Comparison of ENCODE assay signal across 11 mouse cellular contexts in the genomic region with DNA sequence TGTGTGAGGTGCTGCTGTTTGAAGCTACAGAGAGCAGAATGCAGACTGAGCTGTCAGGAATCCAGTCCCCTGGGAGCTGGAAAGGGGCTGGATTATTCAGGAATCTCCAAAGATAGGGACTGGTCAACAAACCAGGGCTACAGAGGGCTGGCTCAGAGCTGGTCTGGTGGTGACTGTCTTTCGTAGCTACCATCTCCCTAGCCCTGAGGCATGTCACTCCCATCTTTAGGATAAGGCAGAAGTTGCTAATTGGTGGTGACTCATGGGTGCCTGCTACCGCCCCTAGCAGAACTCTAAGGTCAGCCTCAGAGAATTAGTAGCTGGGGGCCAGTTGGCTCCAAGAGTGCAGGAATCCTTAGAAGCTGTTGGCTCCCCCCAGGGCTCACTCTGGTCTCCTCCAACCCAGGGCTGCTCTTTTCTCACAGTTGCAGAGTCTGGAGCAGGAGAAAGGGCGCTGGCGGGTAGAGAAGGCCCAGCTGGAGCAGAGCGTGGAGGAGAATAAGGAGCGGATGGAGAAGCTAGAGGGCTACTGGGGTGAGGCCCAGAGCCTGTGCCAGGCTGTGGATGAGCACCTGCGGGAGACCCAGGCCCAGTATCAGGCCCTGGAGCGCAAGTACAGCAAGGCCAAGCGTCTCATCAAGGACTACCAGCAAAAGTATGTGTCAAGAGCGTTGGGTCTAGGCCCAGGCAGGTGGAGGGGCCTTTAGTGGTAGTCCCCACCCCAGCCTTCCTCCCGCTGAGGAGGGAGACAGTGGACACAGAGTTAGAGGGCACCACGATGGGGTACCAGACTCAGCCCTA. TPM values are rescaled to one million over a fixed set of nuclear protein-coding genes. Genes with fewer than 3 reads are reported as not detected.
DNase-seq lines count a peak whose midpoint lies in the region; ATAC-seq and TF ChIP-seq lines count a peak whose summit lies in the region.
"Had no signal": no experiment of that assay in that cellular context is flagged by ENCODE, and none has a peak within 500 bp of the region (broad histone marks: within the 10 kb centered on the region; RNA-seq: fewer than 3 reads in every experiment).

No protein-coding gene starts in this region.

- DNase-seq in heart, adult 2 months: peak in 1 of 2 experiments; percentile 36
- DNase-seq in heart, postnatal 25 days (ENCODE audit: low spot score): no peak
- peak; percentile 16 for DNase-seq in right cerebral cortex, postnatal 14 days
- no peak for DNase-seq in right cerebral cortex, postnatal 25 days
- no peak for DNase-seq in hindbrain, postnatal 0 days (ENCODE audit: low spot score)
- DNase-seq in thymus, postnatal 4 days: no peak
- DNase-seq in left cerebral cortex, postnatal 36 days (ENCODE audit: low spot score in 2 of 2): no peak
- no peak for DNase-seq in thymus, postnatal 14 days

- H3K27me3 ChIP-seq in heart, adult 2 months (ENCODE audit: control insufficient read depth, insufficient read depth, low read length): no peaks in the 10 kb centered on the region
- H3K27me3 ChIP-seq in hindbrain, postnatal 0 days (ENCODE audit: insufficient read depth, low read length): no peaks in the 10 kb centered on the region

- peaks cover 2% of the 10 kb centered on the region; the same call in 1 of the 2 replicates for H3K36me3 ChIP-seq in heart, adult 2 months (ENCODE audit: control insufficient read depth, insufficient read depth, low read length)
- H3K36me3 ChIP-seq in hindbrain, postnatal 0 days (ENCODE audit: insufficient read depth, low read length): peaks cover 54% of the 10 kb centered on the region

- no peak for ATAC-seq in hindbrain, postnatal 0 days

- intact Hi-C loops in heart, adult 2 months (cut with DNase I): no loop called here
- intact Hi-C loops in heart, postnatal 25 days (cut with DNase I): no loop called here
- intact Hi-C loops in left cerebral cortex, postnatal 36 days (cut with DNase I): loop anchor here (5.0 kb wide), 1 partner anchor 33 kb away; no protein-coding TSS in a partner anchor

- no peaks in the 10 kb centered on the region for H3K9me3 ChIP-seq in hindbrain, postnatal 0 days (ENCODE audit: low read length)

- no peak for TF ChIP-seq EP300 in heart, adult 2 months (IDR thresholded peaks at IDR 0.05; ENCODE audit: insufficient read depth, low read depth, low read length)

- H3K4me1 ChIP-seq in heart, adult 2 months (ENCODE audit: control insufficient read depth, insufficient read depth, low read length): peaks cover 12% of the 10 kb centered on the region
- peaks cover 26% of the 10 kb centered on the region for H3K4me1 ChIP-seq in hindbrain, postnatal 0 days (ENCODE audit: insufficient read depth, low read length)

- no peak overlapping the region for H3K4me3 ChIP-seq in heart, adult 2 months
- no peak overlapping the region for H3K4me3 ChIP-seq in hindbrain, postnatal 0 days (ENCODE audit: low read length)

- TF ChIP-seq CTCF in heart, adult 2 months (IDR thresholded peaks at IDR 0.05): no peak
- TF ChIP-seq CTCF in hindbrain, postnatal 0 days (IDR thresholded peaks at IDR 0.05; ENCODE audit: low read depth): no peak

- H3K27ac ChIP-seq in heart, adult 2 months: peak overlapping the region; percentile 20; the same call in 1 of the 2 replicates
- peak overlapping the region; percentile 4; the same call in 1 of the 2 replicates for H3K27ac ChIP-seq in hindbrain, postnatal 0 days

- H3K4me2 ChIP-seq in hindbrain, postnatal 0 days (ENCODE audit: low read depth, low read length): no peak overlapping the region

- H3K79me2 ChIP-seq in heart, adult 2 months (replicated peaks; ENCODE audit: control insufficient read depth, insufficient read depth, low read length): no peaks in the 10 kb centered on the region

- H3K9ac ChIP-seq in heart, adult 2 months (ENCODE audit: low read depth, low read length): no peak overlapping the region
- H3K9ac ChIP-seq in hindbrain, postnatal 0 days (replicated peaks; ENCODE audit: low read length): no peak overlapping the region

- TF ChIP-seq POLR2A in heart, adult 2 months (IDR thresholded peaks at IDR 0.05; ENCODE audit: insufficient read depth, low read depth, low read length): no peak

- whole genome bisulfite sequencing in heart, adult 2 months: 74% methylated on average over 12 of the region's 12 CpGs
- WGBS in hindbrain, postnatal 0 days: 81% methylated on average over 12 of the region's 12 CpGs

RNA-seq across cellular contexts. Expression of a gene that starts 5.3 kb away (rescaled TPM):
- total RNA-seq in heart, adult 2 months (2021): 1 to 10 TPM; 1.2 to 1.7 TPM
- 0.82 and 1.9 TPM in 2 replicates for polyA plus RNA-seq in heart, adult 2 months (2012; rRNA removed)
- total RNA-seq in heart, postnatal 25 days (2021): 1 to 10 TPM; 1.2 to 1.5 TPM
- total RNA-seq in hindbrain, postnatal 0 days (2014; rRNA removed): 216 and 223 TPM in 2 replicates
- polyA plus RNA-seq in hindbrain, postnatal 0 days (2015; fragmentation: Nextera tagmentation; extraction: Ambion mirVana): 128 and 137 TPM in 2 replicates
- total RNA-seq in left cerebral cortex, postnatal 36 days (2021): 10 to 100 TPM; 24.3 to 30.2 TPM

RNA-seq across cellular contexts. Expression of a gene that starts 13.5 kb away (rescaled TPM):
- total RNA-seq in heart, adult 2 months (2021): 10 to 100 TPM; 49.3 to 52.0 TPM
- polyA plus RNA-seq in heart, adult 2 months (2012; rRNA removed): 22.3 and 23.8 TPM in 2 replicates
- 10 to 100 TPM; 45.5 to 52.6 TPM for total RNA-seq in heart, postnatal 25 days (2021)
- total RNA-seq in hindbrain, postnatal 0 days (2014; rRNA removed): 170 and 190 TPM in 2 replicates
- polyA plus RNA-seq in hindbrain, postnatal 0 days (2015; fragmentation: Nextera tagmentation; extraction: Ambion mirVana): 18.8 and 19.4 TPM in 2 replicates
- total RNA-seq in left cerebral cortex, postnatal 36 days (2021): 100 to 1,000 TPM; 700 to 743 TPM

RNA-seq across cellular contexts. Expression of a gene that starts 28.2 kb away (rescaled TPM):
- total RNA-seq in heart, adult 2 months (2021): 100 to 1,000 TPM; 149 to 200 TPM
- polyA plus RNA-seq in heart, adult 2 months (2012; rRNA removed): 1,109 and 1,504 TPM in 2 replicates
- 100 to 1,000 TPM; 142 to 163 TPM for total RNA-seq in heart, postnatal 25 days (2021)
- total RNA-seq in hindbrain, postnatal 0 days (2014; rRNA removed): 0.36 and 0.52 TPM in 2 replicates
- 0.26 and 0.28 TPM in 2 replicates for polyA plus RNA-seq in hindbrain, postnatal 0 days (2015; fragmentation: Nextera tagmentation; extraction: Ambion mirVana)
- under 1 TPM; 0.50 to 0.69 TPM for total RNA-seq in left cerebral cortex, postnatal 36 days (2021)
- polyA plus RNA-seq: neural tube, embryonic 14.5 days had no signal

RNA-seq across cellular contexts. Expression of a gene that starts 36.8 kb away (rescaled TPM):
- 100 to 1,000 TPM; 393 to 479 TPM for total RNA-seq in heart, adult 2 months (2021)
- 518 and 592 TPM in 2 replicates for polyA plus RNA-seq in heart, adult 2 months (2012; rRNA removed)
- total RNA-seq in heart, postnatal 25 days (2021): 100 to 1,000 TPM; 377 to 397 TPM
- total RNA-seq in hindbrain, postnatal 0 days (2014; rRNA removed): 25.0 and 32.0 TPM in 2 replicates
- polyA plus RNA-seq in hindbrain, postnatal 0 days (2015; fragmentation: Nextera tagmentation; extraction: Ambion mirVana): 46.8 and 49.0 TPM in 2 replicates
- 100 to 1,000 TPM; 104 to 110 TPM for total RNA-seq in left cerebral cortex, postnatal 36 days (2021)

RNA-seq across cellular contexts. Expression of a gene that starts 36.9 kb away (rescaled TPM):
- not detected for total RNA-seq in heart, adult 2 months (2021)
- 0.25 TPM in 1 of 2 replicates, not detected in the other for polyA plus RNA-seq in heart, adult 2 months (2012; rRNA removed)
- total RNA-seq in heart, postnatal 25 days (2021): not detected
- not detected in 2 replicates for total RNA-seq in hindbrain, postnatal 0 days (2014; rRNA removed)
- polyA plus RNA-seq in hindbrain, postnatal 0 days (2015; fragmentation: Nextera tagmentation; extraction: Ambion mirVana): not detected in 2 replicates
- total RNA-seq in left cerebral cortex, postnatal 36 days (2021): not detected
- total RNA-seq: gastrocnemius, postnatal 4 days had no signal
- polyA plus RNA-seq: lung, embryonic 16.5 days; neural tube, embryonic 14.5 days had no signal

Comparison
In these comparisons a context has a peak if more than half of its experiments do, and no peak if none do; other contexts are left out.
1. RNA of a gene that starts 5.3 kb away (total RNA-seq): 216 to 223 TPM in hindbrain, postnatal 0 days and 24.3 to 30.2 TPM in left cerebral cortex, postnatal 36 days; 1.2 to 1.7 TPM in heart, adult 2 months and 1.2 to 1.5 TPM in heart, postnatal 25 days; every median in the first group is over 4 times any median in the second.
2. RNA of a gene that starts 28.2 kb away (total RNA-seq): 149 to 200 TPM in heart, adult 2 months and 142 to 163 TPM in heart, postnatal 25 days; 0.50 to 0.69 TPM in left cerebral cortex, postnatal 36 days and 0.36 to 0.52 TPM in hindbrain, postnatal 0 days; every median in the first group is over 10 times any median in the second.